Mouse (Mus musculus): ENCODE results near the gene Add2.

DNA sequence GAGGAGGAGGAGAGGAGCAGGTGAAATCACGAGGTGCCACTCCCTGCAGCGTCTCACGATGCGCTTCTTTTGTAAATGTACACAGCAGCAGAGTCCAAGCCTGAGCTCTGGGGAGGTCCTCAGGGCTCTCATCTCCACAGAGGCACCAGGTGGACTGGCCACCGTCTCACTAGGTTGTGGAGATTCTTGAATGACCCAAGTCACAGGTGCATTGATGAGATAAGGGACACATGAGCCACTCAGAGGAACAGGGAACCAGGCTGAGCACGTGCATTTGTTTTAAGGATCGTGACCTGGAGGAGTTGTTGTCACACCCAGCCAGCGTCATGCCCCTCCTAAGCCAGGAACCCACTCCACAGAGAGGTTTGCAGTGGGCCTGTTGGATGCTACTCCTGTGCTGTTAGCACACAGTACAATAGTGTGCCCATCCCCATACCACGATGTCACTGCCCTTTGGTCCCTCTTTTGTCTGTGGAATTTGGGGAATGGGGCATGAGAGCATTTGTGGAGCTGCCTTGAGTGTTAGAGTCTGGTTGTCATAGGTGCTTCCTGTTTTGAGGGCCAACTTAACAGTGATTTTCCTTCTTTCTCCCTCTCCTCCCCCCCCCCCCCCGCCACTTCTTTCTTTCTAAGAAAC lies 65.8 kb downstream of the Add2 start:
- TF ChIP-seq CTCF (IDR thresholded peaks at IDR 0.05; ENCODE audit: low read depth) (no peak), EP300 (IDR thresholded peaks at IDR 0.05; ENCODE audit: low read depth) (no peak)
